Mouse (Mus musculus): ENCODE data around the gene Car10. TPM values are rescaled to one million over a fixed set of nuclear protein-coding genes. Genes with fewer than 3 reads are reported as not detected.
A peak's percentile ranks its signal among the peaks of the same experiment; 100 is the strongest.

Gene Car10
- polyA plus RNA-seq, 1 experiment from 2014 or later, result 10.6 TPM

- H3K27ac ChIP-seq, result no peak overlapping the region
- no peaks in the 10 kb centered on the region for H3K27me3 ChIP-seq
- H3K4me3 ChIP-seq, result no peak overlapping the region
- H3K36me3 ChIP-seq, result no peaks in the 10 kb centered on the region
- H3K9ac ChIP-seq, result no peak overlapping the region
- H3K4me2 ChIP-seq (replicated peaks), result no peak overlapping the region
- no peak for ATAC-seq (ENCODE audit: low FRiP score)
- WGBS, result 85% methylated on average over 6 of the region's 6 CpGs
- H3K9me3 ChIP-seq (replicated peaks), result no peaks in the 10 kb centered on the region
- 0 out of 2 replicates have a peak, but pooled peaks cover 2% of the 10 kb centered on the region for H3K4me1 ChIP-seq
Measured at GRCm38 (mm10) chr11:93515566-93515965, 417.7 kb downstream of the Car10 start.

DNA sequence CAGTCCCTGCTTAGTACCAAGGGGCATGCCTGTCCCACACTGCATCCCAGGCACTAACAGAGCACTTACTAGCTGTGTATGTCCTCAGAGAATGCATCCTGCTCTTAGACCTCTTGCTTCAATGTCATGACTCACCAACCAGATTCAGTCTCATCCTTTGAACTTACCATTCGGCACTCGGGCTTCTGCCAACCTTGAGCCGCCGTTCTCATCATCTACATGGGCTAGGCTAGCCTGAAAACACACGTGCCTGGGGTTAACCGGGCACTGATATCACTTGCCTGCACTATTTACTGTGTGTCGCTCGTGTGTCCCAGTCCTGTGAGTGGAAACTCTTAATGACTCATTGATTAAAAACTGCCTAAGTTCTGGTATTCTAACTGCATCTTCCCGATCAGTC lies 418.4 kb downstream of the Car10 start:
- H3K27ac ChIP-seq, result no peak overlapping the region
- ATAC-seq (ENCODE audit: low FRiP score), result no peak
- no peak overlapping the region for H3K4me2 ChIP-seq (replicated peaks)
- H3K4me1 ChIP-seq, result 0 out of 2 replicates have a peak, but pooled peaks cover 2% of the 10 kb centered on the region
- no peaks in the 10 kb centered on the region for H3K9me3 ChIP-seq (replicated peaks)
- 91% methylated on average over 9 of the region's 9 CpGs for WGBS
- H3K9ac ChIP-seq, result no peak overlapping the region
- no peak overlapping the region for H3K4me3 ChIP-seq
- no peaks in the 10 kb centered on the region for H3K27me3 ChIP-seq
- H3K36me3 ChIP-seq, result no peaks in the 10 kb centered on the region

GRCm38 (mm10) chr11:93516946-93517345 lies 419.1 kb downstream of the Car10 start:
- 84% methylated on average over 2 of the region's 2 CpGs for WGBS
- H3K9ac ChIP-seq, result no peak overlapping the region

GRCm38 (mm10) chr11:93522501-93522900 lies 424.7 kb downstream of the Car10 start:
- Histone ChIP-seq H3K36me3 (no peaks in the 10 kb centered on the region), H3K4me1 (no peaks in the 10 kb centered on the region), H3K4me2 (replicated peaks) (no peak overlapping the region), H3K9me3 (replicated peaks) (no peaks in the 10 kb centered on the region), H3K4me3 (no peak overlapping the region), H3K27me3 (no peaks in the 10 kb centered on the region), H3K27ac (no peak overlapping the region), H3K9ac (no peak overlapping the region)
- no peak for ATAC-seq (ENCODE audit: low FRiP score)
- 83% methylated on average over 3 of the region's 3 CpGs for WGBS

More at GRCm38 (mm10) chr11:93516946-93517345, 419.1 kb downstream of the Car10 start:
- Histone ChIP-seq H3K9me3 (replicated peaks) (no peaks in the 10 kb centered on the region), H3K4me2 (replicated peaks) (no peak overlapping the region), H3K4me1 (0 out of 2 replicates have a peak, but pooled peaks cover 2% of the 10 kb centered on the region), H3K27ac (no peak overlapping the region), H3K36me3 (no peaks in the 10 kb centered on the region), H3K4me3 (no peak overlapping the region), H3K27me3 (no peaks in the 10 kb centered on the region)
- ATAC-seq (ENCODE audit: low FRiP score), result no peak

GRCm38 (mm10) chr11:93525921-93526320 lies 428.1 kb downstream of the Car10 start:
- Histone ChIP-seq H3K36me3 (no peaks in the 10 kb centered on the region), H3K9me3 (replicated peaks) (no peaks in the 10 kb centered on the region), H3K4me3 (no peak overlapping the region), H3K9ac (no peak overlapping the region), H3K4me2 (replicated peaks) (no peak overlapping the region), H3K27me3 (no peaks in the 10 kb centered on the region), H3K27ac (no peak overlapping the region), H3K4me1 (no peaks in the 10 kb centered on the region)
- WGBS, result 75% methylated on average over 3 of the region's 3 CpGs
- no peak for ATAC-seq (ENCODE audit: low FRiP score)

- Histone ChIP-seq H3K27ac (no peak overlapping the region), H3K36me3 (no peaks in the 10 kb centered on the region), H3K4me1 (no peaks in the 10 kb centered on the region), H3K4me3 (no peak overlapping the region), H3K27me3 (no peaks in the 10 kb centered on the region), H3K9ac (no peak overlapping the region), H3K9me3 (replicated peaks) (no peaks in the 10 kb centered on the region), H3K4me2 (replicated peaks) (no peak overlapping the region)
- no peak for ATAC-seq (ENCODE audit: low FRiP score)
- 79% methylated on average over 7 of the region's 7 CpGs for WGBS
Measured at GRCm38 (mm10) chr11:93531029-93531680, 433.3 kb downstream of the Car10 start.

DNA sequence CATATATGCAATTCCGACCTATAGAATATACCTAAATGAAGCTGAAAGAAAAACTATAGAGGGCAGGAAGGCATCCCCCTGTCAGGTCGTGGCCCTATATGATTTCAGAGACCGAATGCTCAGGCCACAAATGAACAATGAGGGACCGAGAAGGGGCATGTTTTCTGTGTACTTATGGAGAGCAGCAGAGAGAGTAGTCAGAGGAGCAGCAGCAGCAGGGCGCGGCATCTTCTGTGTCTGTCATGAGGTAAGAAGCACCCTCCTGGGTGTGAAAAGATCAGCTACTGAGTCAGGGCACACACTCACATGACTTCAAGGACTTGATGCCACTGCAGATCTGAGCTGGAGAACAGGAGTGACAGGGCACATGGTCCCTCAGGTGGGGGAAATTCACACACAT lies 438.4 kb downstream of the Car10 start:
- H3K36me3 ChIP-seq, result no peaks in the 10 kb centered on the region
- no peaks in the 10 kb centered on the region for H3K27me3 ChIP-seq
- no peak overlapping the region for H3K27ac ChIP-seq
- no peak overlapping the region for H3K9ac ChIP-seq
- no peaks in the 10 kb centered on the region for H3K4me1 ChIP-seq
- H3K9me3 ChIP-seq (replicated peaks), result no peaks in the 10 kb centered on the region
- ATAC-seq (ENCODE audit: low FRiP score), result no peak
- WGBS, result 86% methylated on average over 6 of the region's 6 CpGs
- no peak overlapping the region for H3K4me3 ChIP-seq
- no peak overlapping the region for H3K4me2 ChIP-seq (replicated peaks)

DNA sequence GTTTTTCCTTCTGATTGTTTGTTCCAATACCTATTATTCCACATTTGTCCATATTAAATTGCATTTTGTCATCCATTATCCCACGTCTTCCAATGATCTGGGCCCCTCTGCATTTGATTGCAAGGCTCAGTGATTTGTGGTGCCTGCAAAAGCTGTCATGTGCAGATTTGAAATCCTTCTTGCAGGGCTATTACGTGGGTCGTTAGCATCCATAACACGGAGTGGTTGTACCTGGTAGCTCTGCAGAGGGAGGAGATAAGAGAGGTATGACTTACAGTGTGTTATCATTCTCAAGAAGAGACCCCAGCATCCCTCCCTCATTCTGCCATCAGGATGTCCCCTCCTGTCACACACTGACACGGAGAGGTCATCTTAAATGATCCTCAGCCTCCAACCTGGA lies 451.1 kb downstream of the Car10 start:
- no peak overlapping the region for H3K4me3 ChIP-seq
- H3K9ac ChIP-seq, result no peak overlapping the region
- no peak overlapping the region for H3K4me2 ChIP-seq (replicated peaks)
- no peaks in the 10 kb centered on the region for H3K9me3 ChIP-seq (replicated peaks)
- no peaks in the 10 kb centered on the region for H3K27me3 ChIP-seq
- peak; percentile 56; the same call in 1 of the 2 replicates for ATAC-seq (ENCODE audit: low FRiP score)
- H3K4me1 ChIP-seq, result peaks cover 4% of the 10 kb centered on the region; the same call in 1 of the 2 replicates
- H3K36me3 ChIP-seq, result no peaks in the 10 kb centered on the region
- peak overlapping the region; percentile 48 for H3K27ac ChIP-seq
- 45% methylated on average over 5 of the region's 5 CpGs for WGBS

DNA sequence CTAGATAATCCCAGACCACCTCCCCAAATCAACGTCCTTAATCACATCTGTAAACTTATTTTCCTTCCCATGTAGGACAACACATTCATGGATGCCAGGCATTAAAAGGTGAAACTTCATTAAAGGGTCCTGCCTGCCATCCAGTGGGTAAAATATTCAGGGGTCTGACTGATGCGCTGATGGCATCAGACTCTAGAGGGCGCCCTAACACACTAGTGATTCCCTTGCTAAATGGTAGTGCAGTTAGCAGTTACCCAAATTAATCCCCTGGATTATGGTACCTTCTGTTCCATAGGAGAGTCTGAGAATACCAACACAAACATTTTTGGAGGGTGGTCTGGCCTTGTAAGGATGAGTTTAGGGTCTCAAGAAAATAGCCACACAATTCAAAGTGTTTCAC lies 453.1 kb downstream of the Car10 start:
- Histone ChIP-seq H3K27ac (no peak overlapping the region), H3K27me3 (no peaks in the 10 kb centered on the region), H3K4me2 (replicated peaks) (no peak overlapping the region), H3K9me3 (replicated peaks) (no peaks in the 10 kb centered on the region), H3K9ac (no peak overlapping the region), H3K4me3 (no peak overlapping the region), H3K36me3 (no peaks in the 10 kb centered on the region), H3K4me1 (peaks cover 4% of the 10 kb centered on the region; the same call in 1 of the 2 replicates)
- ATAC-seq (ENCODE audit: low FRiP score), result no peak
- 6% methylated on average over 3 of the region's 3 CpGs for WGBS

DNA sequence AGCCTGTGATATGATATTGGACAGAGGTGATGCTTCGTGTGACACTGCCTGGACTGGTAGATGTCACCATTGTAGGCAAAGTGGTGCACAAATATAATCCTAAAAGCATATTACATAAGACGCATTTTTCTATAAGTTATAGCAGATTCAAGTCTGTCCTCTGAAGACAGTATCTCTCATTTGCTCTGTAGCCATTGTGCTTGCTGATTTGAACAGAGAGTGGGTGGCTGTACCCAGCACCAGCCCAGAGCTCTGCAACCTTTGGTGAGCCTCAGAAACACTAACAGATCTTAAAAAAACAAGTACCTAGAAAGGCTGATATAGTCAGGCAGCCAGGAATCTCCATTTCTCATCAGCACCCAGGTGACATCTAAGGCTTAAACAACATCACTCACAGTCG lies 461.3 kb downstream of the Car10 start:
- no peaks in the 10 kb centered on the region for H3K27me3 ChIP-seq
- no peak overlapping the region for H3K9ac ChIP-seq
- no peaks in the 10 kb centered on the region for H3K9me3 ChIP-seq (replicated peaks)
- H3K4me2 ChIP-seq (replicated peaks), result no peak overlapping the region
- 0 out of 2 replicates have a peak, but pooled peaks cover 5% of the 10 kb centered on the region for H3K4me1 ChIP-seq
- H3K4me3 ChIP-seq, result no peak overlapping the region
- 87% methylated on average over 3 of the region's 3 CpGs for WGBS
- no peak overlapping the region for H3K27ac ChIP-seq
- no peaks in the 10 kb centered on the region for H3K36me3 ChIP-seq
- no peak for ATAC-seq (ENCODE audit: low FRiP score)

- 77% methylated on average over 7 of the region's 7 CpGs for WGBS
- H3K4me3 ChIP-seq, result no peak overlapping the region
- no peaks in the 10 kb centered on the region for H3K9me3 ChIP-seq (replicated peaks)
- ATAC-seq (ENCODE audit: low FRiP score), result no peak
- no peak overlapping the region for H3K27ac ChIP-seq
- no peak overlapping the region for H3K9ac ChIP-seq
- 0 out of 2 replicates have a peak, but pooled peaks cover 5% of the 10 kb centered on the region for H3K4me1 ChIP-seq
- H3K4me2 ChIP-seq (replicated peaks), result no peak overlapping the region
- no peaks in the 10 kb centered on the region for H3K36me3 ChIP-seq
- H3K27me3 ChIP-seq, result no peaks in the 10 kb centered on the region
Measured at GRCm38 (mm10) chr11:93560570-93560969, 462.7 kb downstream of the Car10 start.

DNA sequence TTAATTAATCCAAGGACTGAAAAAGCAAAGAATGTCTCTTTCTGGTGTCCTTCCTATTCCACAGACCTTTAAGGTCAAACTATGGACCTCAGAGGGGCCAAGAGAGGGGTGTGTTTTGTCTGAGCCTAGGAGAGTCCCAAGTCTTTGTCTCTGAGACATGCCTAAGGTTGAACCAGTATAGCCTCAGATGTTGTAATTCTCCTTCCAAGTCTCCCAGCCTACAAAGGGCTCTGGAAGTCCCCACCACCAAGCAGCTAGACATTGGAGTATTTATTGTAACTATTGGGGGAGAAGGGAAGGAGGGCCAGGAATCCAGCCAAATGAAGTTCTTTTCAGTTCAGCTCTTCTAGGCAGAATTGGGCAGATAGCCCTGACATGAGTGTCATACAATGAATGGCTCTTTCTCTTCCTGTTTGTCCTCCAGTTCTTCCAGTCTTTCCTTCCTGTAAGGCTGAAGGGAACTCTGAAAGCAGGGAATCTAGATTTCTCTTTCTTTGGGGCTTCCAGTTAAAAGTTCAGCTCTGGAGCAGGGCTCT lies 464.6 kb downstream of the Car10 start:
- no peak overlapping the region for H3K4me2 ChIP-seq (replicated peaks)
- H3K4me3 ChIP-seq, result no peak overlapping the region
- H3K27ac ChIP-seq, result no peak overlapping the region
- H3K4me1 ChIP-seq, result 0 out of 2 replicates have a peak, but pooled peaks cover 5% of the 10 kb centered on the region
- H3K9ac ChIP-seq, result no peak overlapping the region
- no peak for ATAC-seq (ENCODE audit: low FRiP score)
- no peaks in the 10 kb centered on the region for H3K9me3 ChIP-seq (replicated peaks)
- no peaks in the 10 kb centered on the region for H3K27me3 ChIP-seq
- H3K36me3 ChIP-seq, result no peaks in the 10 kb centered on the region

DNA sequence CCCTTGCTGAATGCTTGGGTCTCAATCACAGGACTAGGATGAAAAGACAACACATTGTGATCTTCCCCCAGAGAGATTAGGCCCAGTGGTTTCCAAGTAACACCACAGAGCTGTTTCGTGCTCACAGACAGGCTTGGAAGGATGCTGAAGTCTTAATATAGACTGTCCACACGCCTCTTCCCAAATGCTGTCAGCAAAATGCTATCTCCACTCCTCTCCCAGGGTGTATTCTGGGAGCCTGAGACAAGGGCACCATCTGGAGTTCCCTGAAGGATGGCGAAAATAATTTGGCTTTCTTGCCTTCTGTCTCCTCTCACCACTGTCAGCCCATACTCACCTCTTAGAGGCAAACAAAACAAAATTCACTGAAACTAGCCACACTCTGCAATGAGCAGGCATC lies 467.9 kb downstream of the Car10 start:
- Histone ChIP-seq H3K9ac (no peak overlapping the region), H3K4me1 (0 out of 2 replicates have a peak, but pooled peaks cover 4% of the 10 kb centered on the region), H3K4me2 (replicated peaks) (no peak overlapping the region), H3K27ac (no peak overlapping the region), H3K27me3 (no peaks in the 10 kb centered on the region), H3K4me3 (no peak overlapping the region), H3K36me3 (no peaks in the 10 kb centered on the region), H3K9me3 (replicated peaks) (no peaks in the 10 kb centered on the region)
- 71% methylated on average over 3 of the region's 3 CpGs for WGBS
- ATAC-seq (ENCODE audit: low FRiP score), result no peak

Data from hindbrain, embryonic 12.5 days (tissue).